Mouse (Mus musculus) heart, postnatal 0 days (tissue): Measurements from ENCODE around the gene Wnt7b. TPM values are rescaled to one million over a fixed set of nuclear protein-coding genes. Genes with fewer than 3 reads are reported as not detected.
A peak's percentile ranks its signal among the peaks of the same experiment; 100 is the strongest.

Experiments used
- ATAC-seq: fragments of 200-750 bp; cut with Nextera tagmentation; 2 replicates; pipeline ENCODE4 v1.8.0; 2017; ENCODE audit warnings: low read depth, moderate number of reproducible peaks, moderate library complexity; ENCODE audit not compliant: insufficient read depth
- DNase-seq: peaks from one replicate; pipeline ENCODE4 v3.0.0-alpha.2; 2016; ENCODE audit warnings: low spot score
- H3K27ac ChIP-seq: fragments of 300-500 bp; sonication (generic); 2 replicates; pipeline ENCODE4 v1.5.1; 2014; ENCODE audit warnings: low read depth, mild to moderate bottlenecking
- H3K27me3 ChIP-seq: fragments of 300-500 bp; sonication (generic); 2 replicates; pipeline ENCODE4 v1.6.1; 2014; ENCODE audit warnings: low read length, mixed read lengths; ENCODE audit not compliant: control insufficient read depth, insufficient read depth
- H3K36me3 ChIP-seq: fragments of 300-500 bp; sonication (generic); replicated peaks from 2 replicates; pipeline ENCODE4 v1.6.1; 2014; ENCODE audit warnings: low read length, mixed read lengths; ENCODE audit not compliant: control insufficient read depth, insufficient read depth
- H3K4me1 ChIP-seq: fragments of 300-500 bp; sonication (generic); 2 replicates; pipeline ENCODE4 v1.6.1; 2014; ENCODE audit warnings: antibody characterized with exemption; ENCODE audit not compliant: control insufficient read depth, insufficient read depth
- H3K4me2 ChIP-seq: fragments of 300-500 bp; sonication (generic); 2 replicates; pipeline ENCODE4 v1.6.1; 2014; ENCODE audit warnings: low read depth, mild to moderate bottlenecking, low read length, moderate library complexity
- H3K4me3 ChIP-seq: fragments of 300-500 bp; sonication (generic); 2 replicates; pipeline ENCODE4 v1.5.1; 2014; ENCODE audit warnings: low read depth, low read length
- H3K9ac ChIP-seq: fragments of 300-500 bp; sonication (generic); replicated peaks from 2 replicates; pipeline ENCODE4 v1.6.1; 2014; ENCODE audit warnings: low read depth, low read length, mixed read lengths
- H3K9me3 ChIP-seq: fragments of 300-500 bp; sonication (generic); replicated peaks from 2 replicates; pipeline ENCODE4 v1.6.1; 2016; ENCODE audit warnings: low read length; ENCODE audit not compliant: control insufficient read depth
- CTCF ChIP-seq: IDR thresholded peaks from 2 replicates; pipeline ENCODE4 v1.5.1; 2016; ENCODE audit warnings: antibody characterized with exemption, control low read depth, low read depth
- EP300 ChIP-seq: IDR thresholded peaks from 2 replicates; pipeline ENCODE4 v1.6.1; 2016; ENCODE audit warnings: antibody characterized with exemption, low read depth
- WGBS: fragments of 180-500 bp; shearing (Covaris S2); extraction: QIAGEN DNeasy Blood & Tissue Kit; methylation state at CpG from one replicate; pipeline ENCODE4 v1.1.7; 2014; 5-methylcytosine and 5-hydroxymethylcytosine counted together
- polyA plus RNA-seq: library from polyadenylated mRNA; unstranded; fragments of >200 nt; fragmentation: Nextera tagmentation; extraction: Ambion mirVana; gene quantifications from 2 replicates; pipeline ENCODE4 v1.2.1, GENCODE M21; 2015
- total RNA-seq: library from RNA; depleted of rRNA; stranded (reverse); fragments of >200 nt; gene quantifications from 2 replicates; pipeline ENCODE4 v1.2.3, GENCODE M21; 2014; ENCODE audit warnings: low replicate concordance

Gene Wnt7b
- total and polyA plus RNA-seq, 2 experiments from 2014 or later, result 0.10 to 2.6 TPM

DNA sequence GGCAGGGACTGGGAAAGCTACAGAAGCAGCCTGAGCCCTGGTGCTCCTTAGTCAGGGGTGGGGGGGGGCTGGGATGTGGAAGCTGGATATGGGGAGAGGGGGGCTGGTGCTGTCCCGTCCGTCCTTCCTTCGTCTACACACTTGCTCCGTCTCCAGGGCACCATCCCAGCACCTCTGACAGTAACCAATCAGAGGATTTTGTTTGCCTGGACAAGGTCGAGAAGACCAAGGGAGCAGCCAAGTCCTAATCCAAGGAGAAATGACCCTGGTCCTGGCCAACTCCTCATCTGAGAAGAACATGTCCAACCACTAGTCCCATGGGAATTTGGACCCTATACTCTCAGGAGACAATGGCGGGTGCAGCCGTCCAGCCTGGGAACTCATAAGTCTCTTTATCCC, 18.4 kb upstream of the Wnt7b start:
- no peaks in the 10 kb centered on the region for H3K36me3 ChIP-seq
- peaks cover 11% of the 10 kb centered on the region for H3K4me1 ChIP-seq
- no peaks in the 10 kb centered on the region for H3K9me3 ChIP-seq
- ATAC-seq (peak; percentile 17; the same call in 1 of the 2 replicates), DNase-seq (peak; percentile 36)
- no peak overlapping the region for H3K9ac ChIP-seq
- no peak overlapping the region for H3K4me2 ChIP-seq
- H3K27ac ChIP-seq, result peak overlapping the region; percentile 37; the same call in 1 of the 2 replicates
- 42% methylated on average over 7 of the region's 7 CpGs for WGBS
- H3K4me3 ChIP-seq, result no peak overlapping the region
- H3K27me3 ChIP-seq, result no peaks in the 10 kb centered on the region
- TF ChIP-seq CTCF (no peak), EP300 (no peak; the same call in 1 of the 2 replicates)

GRCm38 (mm10) chr15:85599887-85600695, 17.8 kb upstream of the Wnt7b start:
- Histone ChIP-seq H3K4me3 (no peak overlapping the region), H3K27me3 (no peaks in the 10 kb centered on the region), H3K9ac (no peak overlapping the region), H3K27ac (peak overlapping the region; percentile 67), H3K4me2 (0 out of 2 replicates have a peak overlapping the region, but pooled peaks have one; percentile 2), H3K36me3 (no peaks in the 10 kb centered on the region), H3K4me1 (peaks cover 11% of the 10 kb centered on the region), H3K9me3 (no peaks in the 10 kb centered on the region)
- peak; percentile 82 for DNase-seq
- peak; percentile 86 for ATAC-seq
- WGBS, result 18% methylated on average over 16 of the region's 18 CpGs
- peak; percentile 64; the same call in 1 of the 2 replicates for TF ChIP-seq EP300
- TF ChIP-seq CTCF, result no peak

DNA sequence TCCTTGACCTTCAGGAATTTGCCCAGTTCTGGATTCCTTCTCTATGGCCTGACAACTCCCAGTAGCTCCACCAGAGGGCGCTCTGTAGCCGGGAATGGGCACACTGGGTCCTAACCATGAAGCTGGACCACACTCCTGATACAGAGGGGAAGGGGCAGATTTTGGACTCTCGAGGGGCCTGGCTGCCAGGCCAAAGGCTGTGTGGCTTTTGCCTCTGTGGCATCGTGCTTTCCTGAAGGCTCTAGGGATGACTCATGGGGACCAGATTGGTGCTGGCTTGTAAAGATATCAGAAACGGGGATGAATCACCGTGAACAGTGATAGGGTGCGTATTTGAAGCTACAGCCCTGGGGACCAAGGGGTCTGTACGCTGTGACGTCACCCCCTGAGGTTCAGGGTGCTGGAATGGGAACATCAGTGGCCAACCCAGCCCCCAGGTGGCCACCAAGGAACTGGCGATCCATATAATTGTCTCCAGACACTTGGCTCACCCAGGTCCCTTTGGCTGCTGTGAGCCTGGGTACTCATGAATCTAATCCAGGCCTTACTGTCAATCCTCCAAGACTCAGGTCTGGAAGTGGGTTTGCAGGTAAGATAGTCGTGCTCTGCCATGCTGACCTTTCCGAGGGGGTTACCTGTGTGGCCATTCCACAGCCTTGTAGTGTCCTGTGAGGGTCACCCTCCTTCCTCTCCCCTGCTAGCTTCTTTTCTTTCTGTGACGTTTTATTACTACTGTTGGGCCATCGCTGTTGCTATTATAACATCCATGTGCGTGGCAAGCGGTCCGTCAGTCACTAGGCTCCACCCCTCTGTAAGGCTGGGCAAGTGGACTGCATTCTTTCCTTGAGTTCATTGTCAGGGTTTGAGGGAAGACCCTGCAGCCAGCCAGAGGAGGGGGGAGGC, 17.0 kb upstream of the Wnt7b start:
- TF ChIP-seq EP300 (no peak), CTCF (peak; percentile 91)
- 38% methylated on average over 17 of the region's 17 CpGs for WGBS
- Histone ChIP-seq H3K4me2 (no peak overlapping the region), H3K4me3 (no peak overlapping the region), H3K27ac (peak overlapping the region; percentile 67), H3K4me1 (peaks cover 11% of the 10 kb centered on the region), H3K27me3 (no peaks in the 10 kb centered on the region), H3K9ac (no peak overlapping the region), H3K36me3 (no peaks in the 10 kb centered on the region), H3K9me3 (no peaks in the 10 kb centered on the region)
- DNase-seq, result peak; percentile 49
- ATAC-seq, result peak; percentile 36; the same call in 1 of the 2 replicates

GRCm38 (mm10) chr15:85598443-85598842, 16.2 kb upstream of the Wnt7b start:
- DNase-seq (no peak), ATAC-seq (no peak)
- H3K4me2 ChIP-seq, result no peak overlapping the region
- WGBS, result 57% methylated on average over 5 of the region's 5 CpGs
- H3K9me3 ChIP-seq, result no peaks in the 10 kb centered on the region
- no peak for TF ChIP-seq EP300
- TF ChIP-seq CTCF, result no peak
- H3K27me3 ChIP-seq, result no peaks in the 10 kb centered on the region
- no peak overlapping the region for H3K4me3 ChIP-seq
- H3K9ac ChIP-seq, result no peak overlapping the region
- no peaks in the 10 kb centered on the region for H3K36me3 ChIP-seq
- no peak overlapping the region for H3K27ac ChIP-seq
- H3K4me1 ChIP-seq, result peaks cover 11% of the 10 kb centered on the region

- WGBS, result 70% methylated on average over 3 of the region's 3 CpGs
Observed at GRCm38 (mm10) chr15:85597403-85597802, 15.1 kb upstream of the Wnt7b start.

More at GRCm38 (mm10) chr15:85597403-85597802, 15.1 kb upstream of the Wnt7b start:
- ATAC-seq (no peak), DNase-seq (no peak)
- no peak overlapping the region for H3K4me2 ChIP-seq
- no peak overlapping the region for H3K27ac ChIP-seq
- no peaks in the 10 kb centered on the region for H3K9me3 ChIP-seq
- H3K27me3 ChIP-seq, result no peaks in the 10 kb centered on the region
- TF ChIP-seq EP300 (no peak), CTCF (no peak; the same call in 1 of the 2 replicates)
- H3K4me3 ChIP-seq, result no peak overlapping the region
- H3K4me1 ChIP-seq, result peaks cover 11% of the 10 kb centered on the region
- no peak overlapping the region for H3K9ac ChIP-seq
- H3K36me3 ChIP-seq, result no peaks in the 10 kb centered on the region
